Mouse (Mus musculus): Measurements from ENCODE around the gene Hnrnpul1.
"Not testable (repeated sequence)": the region's sequence is repeated elsewhere in the genome, so short reads cannot be mapped to it uniquely, and the experiment has no call there.

Hnrnpul1 gene

DNA sequence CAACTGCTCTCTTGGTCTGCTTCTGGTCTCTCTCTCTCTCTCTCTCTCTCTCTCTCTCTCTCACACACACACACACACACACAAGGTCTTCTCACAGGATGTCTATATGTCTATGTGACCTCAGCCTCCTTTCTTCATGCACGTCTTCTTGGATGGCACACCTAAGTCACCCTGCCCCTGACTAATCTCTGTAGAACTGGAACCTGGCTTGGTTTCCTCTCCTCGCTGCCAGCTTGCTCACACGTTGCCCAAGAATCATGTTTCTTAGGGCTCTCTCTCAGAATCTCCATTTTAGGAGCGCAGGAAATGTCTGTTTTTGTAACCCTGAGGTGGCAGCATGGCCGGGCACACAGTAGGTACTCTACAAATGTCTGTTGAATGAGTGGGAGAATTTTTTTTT lies 25.5 kb upstream of the Hnrnpul1 start:
- no peak for DNase-seq

DNA sequence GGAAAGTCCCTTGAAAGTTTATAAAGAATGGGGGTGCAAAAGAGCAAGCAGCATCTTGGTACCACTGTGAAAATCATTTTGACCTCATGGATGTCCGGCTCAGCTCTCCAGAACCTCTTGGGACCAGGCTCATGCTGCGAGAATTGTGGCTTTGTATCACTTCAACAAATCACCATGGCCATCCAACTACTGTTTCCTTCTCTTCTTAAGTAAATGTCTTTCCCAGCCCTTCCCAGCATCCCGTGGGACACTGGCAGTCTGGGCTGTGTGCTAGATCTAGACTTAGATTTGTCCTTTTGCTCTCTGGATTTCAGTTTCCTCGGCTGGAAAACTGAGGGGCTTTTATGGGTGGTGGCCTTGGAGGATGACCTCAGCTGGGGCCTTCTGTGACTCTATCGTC lies 13.7 kb upstream of the Hnrnpul1 start:
- no peak for DNase-seq

DNA sequence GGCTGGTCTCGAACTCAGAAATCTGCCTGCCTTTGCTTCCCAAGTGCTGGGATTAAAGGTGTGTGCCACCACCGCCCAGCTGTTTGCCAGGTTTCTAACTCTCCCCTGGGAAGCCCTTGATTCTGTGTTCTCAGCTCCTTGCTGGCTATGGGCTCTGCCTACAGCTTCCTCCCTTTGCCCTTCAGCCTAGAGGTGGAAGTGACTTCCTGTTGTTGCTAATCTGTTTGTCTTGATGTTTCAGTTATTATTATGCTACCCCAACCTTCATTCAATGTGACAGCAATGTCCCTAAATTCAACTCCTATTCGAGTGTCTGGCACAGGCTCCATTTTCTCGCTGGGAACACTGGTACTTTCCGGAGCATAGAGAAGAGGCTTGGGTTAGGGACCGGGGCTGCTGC lies 11.6 kb upstream of the Hnrnpul1 start:
- no peak for DNase-seq

- DNase-seq, result peak; percentile 29
Observed at GRCm38 (mm10) chr7:25764221-25764620, 9.7 kb upstream of the Hnrnpul1 start.

- peak; percentile 22 for DNase-seq
Observed at GRCm38 (mm10) chr7:25763678-25764077, 9.1 kb upstream of the Hnrnpul1 start.

DNA sequence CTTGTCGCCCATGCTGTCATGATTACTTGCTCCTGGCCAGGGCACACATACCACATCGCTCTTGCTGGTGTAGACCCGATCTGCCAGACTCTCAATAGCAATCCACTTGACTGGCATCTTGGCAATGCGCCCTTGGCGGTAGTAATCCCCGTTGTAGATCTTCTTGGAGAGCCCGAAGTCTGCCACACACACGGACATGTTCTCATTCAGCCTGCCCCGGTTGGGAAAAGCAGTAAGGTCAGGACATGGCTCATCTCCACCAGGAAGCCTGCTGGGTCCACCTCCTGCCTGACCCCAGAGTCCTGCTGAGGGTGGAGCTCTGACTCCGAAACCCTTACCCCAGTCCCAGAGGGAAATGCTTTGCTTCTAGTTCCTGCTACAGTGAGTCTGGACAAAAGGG lies 6.8 kb upstream of the Hnrnpul1 start:
- no peak for DNase-seq

DNA sequence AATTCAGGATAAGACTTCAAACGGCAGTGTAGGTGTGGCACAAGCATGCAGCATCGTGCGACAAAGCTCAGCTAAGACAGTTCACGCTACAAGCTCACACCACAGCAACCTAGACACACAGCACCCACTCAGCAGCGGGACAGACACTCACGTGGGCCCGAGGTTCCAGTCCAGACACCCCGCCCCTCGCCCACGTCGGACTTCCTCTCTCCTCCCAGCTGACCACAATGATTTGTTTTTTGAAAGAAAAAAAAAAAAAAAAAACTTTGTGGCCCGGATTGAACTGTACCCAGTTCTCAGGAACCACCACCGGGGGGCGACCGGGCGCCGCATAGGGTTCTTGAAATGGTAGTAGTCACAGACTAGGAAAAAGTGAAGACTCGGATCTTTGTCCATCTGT lies 1.5 kb upstream of the Hnrnpul1 start:
- peak; percentile 92 for DNase-seq

DNA sequence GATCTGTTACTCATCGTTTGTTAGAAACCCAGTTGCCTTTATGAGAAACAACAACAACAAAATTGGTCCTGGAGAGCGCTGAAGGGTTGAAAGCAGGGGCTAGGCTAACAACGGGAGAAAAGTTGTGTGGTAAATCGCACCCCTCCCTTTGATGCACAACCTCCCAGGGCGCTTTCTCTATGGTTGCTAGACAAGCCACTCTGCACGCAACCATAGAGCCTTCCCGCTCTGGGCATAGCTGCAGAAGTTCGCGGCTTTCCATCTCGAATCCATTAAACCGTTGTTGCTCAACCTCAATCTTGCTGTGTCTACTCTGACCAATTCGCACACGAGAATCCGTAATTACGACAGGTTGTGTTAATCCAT lies 894 bp upstream of the Hnrnpul1 start:
- DNase-seq, result peak; percentile 83

DNA sequence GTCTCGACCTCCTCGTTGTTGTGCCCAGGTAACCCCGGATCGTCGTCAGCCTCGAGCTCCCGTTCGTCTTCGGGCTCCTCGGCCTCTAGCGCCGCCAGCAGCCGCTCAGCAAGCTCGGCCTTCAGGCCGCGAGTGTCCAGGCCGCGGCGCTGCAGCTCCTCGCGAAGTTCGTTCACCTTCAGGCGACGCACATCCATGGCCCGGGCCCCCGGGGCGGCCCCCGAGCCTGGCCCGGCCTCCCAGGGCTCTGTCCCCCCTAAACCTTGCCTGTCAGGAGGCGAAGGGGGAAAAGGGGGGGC lies 169 bp downstream of the Hnrnpul1 start:
- DNase-seq, result no peak

DNA sequence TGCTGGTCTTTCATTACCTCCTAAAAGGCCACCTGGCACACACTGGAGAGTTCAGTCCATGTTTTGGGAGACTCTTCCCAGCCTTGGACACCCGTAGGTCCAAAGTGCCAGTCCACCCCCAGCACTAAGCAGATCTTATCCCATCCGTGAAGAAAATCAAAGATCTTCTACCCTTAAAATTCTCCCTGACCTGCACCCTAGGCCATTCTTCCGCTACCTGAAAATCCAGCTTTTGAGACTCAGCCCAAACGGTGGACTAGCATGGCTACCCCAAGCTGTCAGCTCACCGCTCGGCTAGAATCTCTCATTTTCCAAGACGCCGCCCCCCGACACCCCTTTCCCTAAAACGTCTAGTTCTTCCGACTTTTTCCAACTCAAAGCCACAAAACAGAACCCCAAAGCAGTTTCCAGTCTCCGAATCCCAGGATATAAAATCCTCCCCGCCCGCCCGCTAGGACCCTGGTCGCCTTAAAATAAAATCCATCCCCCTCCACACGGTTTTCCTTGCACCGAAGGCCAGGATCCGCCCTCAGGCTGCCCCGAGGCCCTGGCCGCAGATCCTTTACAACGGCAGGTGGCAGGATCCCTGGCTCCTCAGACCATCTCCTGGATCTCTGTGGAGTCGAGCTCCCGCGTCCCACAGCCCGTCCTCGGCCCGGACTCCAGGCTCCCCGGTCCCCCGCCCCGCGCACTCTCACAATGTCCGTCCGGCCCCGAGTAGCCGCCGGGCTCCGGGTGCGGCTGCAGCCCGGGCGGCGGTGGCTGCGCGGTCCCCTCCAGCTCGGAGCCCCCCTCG lies 716 bp downstream of the Hnrnpul1 start:
- peak; percentile 50 for DNase-seq

DNA sequence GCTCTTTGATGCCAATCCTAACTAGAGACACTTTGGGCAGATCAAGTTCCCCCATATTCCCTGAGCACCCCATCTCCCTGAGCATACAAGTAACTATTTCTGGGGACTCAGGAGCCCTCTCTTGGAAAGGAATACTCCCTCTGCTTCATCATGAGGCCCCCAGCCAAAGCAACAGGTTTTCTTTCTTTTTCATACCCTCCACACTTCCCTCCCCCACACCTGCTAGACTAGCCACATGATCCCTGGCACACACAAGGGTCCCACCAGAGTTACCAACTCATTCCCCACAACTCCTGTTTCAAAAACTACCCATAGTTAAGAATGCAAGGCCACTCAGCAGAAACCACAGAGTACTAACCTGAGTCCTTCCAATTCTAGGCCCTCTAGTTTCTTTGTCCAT lies 1.5 kb downstream of the Hnrnpul1 start:
- no peak for DNase-seq

DNA sequence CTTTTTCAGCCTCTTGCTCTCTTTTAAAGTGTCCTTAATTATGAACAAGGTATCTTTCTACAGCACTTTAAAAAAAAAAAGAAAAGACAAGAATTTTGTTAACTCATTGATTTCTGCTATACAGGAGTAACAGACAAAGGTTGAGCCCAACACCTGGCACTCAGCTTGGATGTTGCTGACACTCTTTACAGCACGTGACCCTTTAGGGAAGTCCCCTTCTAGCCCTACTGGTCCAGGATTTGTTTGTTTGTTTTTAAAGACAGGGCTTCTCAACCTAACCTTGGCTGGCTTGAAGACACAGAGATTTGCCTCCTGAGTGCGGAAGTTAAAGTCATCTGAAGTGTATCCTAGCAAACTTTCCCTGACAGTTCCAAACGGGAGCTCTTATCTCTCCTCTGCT lies 7.7 kb downstream of the Hnrnpul1 start:
- DNase-seq, result no peak

- DNase-seq, result no peak
Observed at GRCm38 (mm10) chr7:25738277-25738676, 16.3 kb downstream of the Hnrnpul1 start.

GRCm38 (mm10) chr7:25736920-25737319 lies 17.6 kb downstream of the Hnrnpul1 start:
- peak; percentile 18 for DNase-seq

- DNase-seq, result no peak
Observed at GRCm38 (mm10) chr7:25734991-25735390, 19.6 kb downstream of the Hnrnpul1 start.

GRCm38 (mm10) chr7:25731294-25732055 lies 23.1 kb downstream of the Hnrnpul1 start:
- DNase-seq, result no peak

GRCm38 (mm10) chr7:25729862-25730261 lies 24.7 kb downstream of the Hnrnpul1 start:
- DNase-seq, result no peak

DNA sequence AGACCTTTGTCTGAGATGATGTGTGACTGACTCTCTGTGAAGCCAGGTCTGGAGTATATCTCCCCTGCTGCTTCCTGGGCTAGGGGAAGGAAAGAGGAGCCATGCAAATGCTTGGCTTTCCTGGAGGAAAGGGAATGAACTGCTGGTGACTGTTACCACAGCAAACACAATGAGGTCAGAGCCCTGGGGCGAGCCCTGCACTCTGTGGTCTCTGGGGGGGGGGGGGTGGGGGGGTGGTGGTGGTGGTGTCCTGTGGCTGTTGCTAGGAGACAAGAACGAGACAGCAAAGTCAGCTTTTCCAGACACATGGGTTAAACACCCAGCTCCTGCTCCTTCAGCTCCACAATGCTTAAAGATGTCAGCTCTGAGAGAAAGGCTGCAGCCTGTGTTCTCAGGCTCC lies 25.2 kb downstream of the Hnrnpul1 start:
- no peak for DNase-seq

DNA sequence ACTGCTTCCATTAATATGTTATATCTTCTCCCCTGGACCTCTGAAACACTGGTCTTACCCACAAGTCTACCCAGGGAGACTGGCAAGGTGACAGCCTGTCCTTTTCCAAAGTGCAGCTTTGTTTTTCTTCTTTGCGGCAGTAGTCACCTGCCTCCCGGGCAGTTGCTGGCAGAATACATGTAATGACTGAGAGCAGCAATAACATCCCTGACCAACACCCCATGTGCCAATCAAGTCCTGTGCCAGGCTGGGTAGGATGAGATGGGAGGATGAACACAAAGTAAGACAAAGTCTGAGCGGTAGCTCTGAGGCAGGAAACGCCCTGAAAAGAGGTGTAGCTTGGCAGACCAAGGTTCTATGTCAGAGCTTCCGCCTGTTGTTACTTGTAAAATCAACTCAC lies 26.8 kb downstream of the Hnrnpul1 start:
- no peak for DNase-seq

GRCm38 (mm10) chr7:25725886-25726285 lies 28.7 kb downstream of the Hnrnpul1 start:
- DNase-seq, result no peak

DNA sequence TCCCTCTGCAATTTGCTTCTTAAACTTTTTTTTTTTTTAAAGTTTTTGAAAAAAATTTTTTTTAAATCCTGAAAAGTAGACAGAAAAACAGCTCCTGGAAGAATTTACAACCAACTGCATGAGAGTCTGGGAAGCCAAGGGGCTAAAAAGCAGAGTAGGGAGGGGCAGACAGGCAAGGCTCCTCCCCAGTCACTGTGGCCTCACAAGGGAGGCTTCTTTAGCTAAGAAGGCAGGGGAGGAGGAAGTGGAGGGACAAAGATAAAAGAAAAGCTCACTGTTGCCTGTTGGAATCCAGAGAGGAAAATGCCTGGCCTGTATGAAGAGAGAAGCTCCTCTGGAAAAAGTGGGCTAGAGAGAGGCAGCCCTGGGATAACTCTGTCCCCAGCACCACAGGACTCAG lies 32.8 kb downstream of the Hnrnpul1 start:
- DNase-seq, result not testable (repeated sequence)

DNA sequence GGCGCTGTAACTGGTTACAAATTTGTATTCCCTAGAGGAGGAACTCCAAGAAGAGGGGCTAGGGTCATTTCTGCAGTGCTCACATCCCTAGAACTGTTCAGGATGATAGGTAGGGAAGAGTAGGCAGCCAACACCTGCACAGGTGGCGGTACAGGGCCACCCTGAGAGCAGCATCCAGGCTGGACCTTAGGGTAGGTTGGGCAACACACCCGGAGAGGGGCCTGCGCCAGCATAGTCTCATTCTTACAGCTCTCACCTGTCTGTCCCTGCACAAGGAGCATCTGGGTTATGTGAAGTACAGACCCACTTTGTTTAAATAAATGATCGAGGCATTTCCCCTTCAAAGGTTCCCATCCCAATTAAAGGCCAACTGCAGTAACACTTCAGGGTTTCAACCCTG lies 33.8 kb downstream of the Hnrnpul1 start:
- no peak for DNase-seq

DNA sequence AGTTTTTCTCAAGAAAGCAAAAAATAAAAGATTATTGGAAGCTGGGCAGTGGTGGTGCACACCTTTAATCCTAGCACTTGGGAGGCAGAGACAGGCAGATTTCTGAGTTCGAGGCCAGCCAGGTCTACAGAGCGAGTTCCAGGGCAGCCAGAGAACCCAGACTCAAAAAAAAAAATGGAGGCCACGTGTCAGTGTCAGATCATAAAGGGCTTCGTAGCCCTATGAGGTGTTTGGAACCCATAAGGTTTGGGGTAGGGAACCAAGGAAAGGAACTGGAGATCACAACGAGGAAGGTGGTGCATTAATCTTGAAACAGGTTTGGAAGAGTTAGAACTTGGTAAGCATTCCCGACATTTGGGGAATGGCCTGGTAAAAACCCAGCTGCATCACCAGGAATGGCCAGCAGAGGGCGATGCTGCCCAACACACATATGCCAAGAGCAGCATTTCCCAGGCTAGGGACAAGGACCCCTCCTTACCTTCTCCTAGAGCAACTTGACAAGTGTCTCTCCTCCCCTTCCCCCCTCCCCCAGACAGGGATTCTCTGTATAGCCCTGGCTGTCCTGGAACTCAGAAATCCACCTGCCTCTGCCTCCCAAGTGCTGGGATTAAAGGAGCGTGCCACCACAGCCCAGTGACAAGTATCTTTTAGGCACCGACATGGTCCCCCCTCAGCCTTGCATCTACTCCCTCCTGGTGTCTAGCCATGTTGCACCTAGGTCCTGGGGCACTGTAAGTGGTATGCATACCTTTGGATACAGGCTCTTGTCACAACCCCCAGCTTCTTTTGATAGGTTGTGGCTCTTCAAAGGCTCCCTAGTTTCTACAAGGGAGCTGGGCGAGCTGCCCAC lies 34.6 kb downstream of the Hnrnpul1 start:
- peak; percentile 81 for DNase-seq

All from embryo, embryonic 11 days (tissue).